Comparison of ENCODE assay signal across 8 mouse cellular contexts in the genomic region with DNA sequence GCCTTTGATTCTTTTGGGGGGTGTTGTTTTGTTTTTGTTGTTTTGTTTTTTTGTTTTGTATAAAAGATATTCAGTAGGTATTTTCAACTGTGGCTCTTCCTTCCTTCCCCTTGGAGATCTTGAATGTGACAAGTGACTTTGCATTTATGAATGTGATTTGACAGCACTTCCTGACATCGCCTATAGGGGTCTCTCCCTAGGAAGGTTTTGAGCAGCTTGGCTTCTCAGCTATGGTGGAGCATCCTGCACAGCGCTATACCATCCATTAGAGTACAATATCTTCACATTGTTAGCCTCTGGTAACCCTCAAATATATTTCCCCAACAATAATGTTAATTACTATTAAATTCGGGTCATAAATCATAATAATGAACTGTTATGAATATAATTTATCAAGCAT.
DNase-seq lines count a peak whose midpoint lies in the region; ATAC-seq lines count a peak whose summit lies in the region.

No protein-coding gene starts in this region.

- peak; percentile 37 to 55 for DNase-seq in heart, adult 18-20 months
- DNase-seq in heart, postnatal 25 days (ENCODE audit: low spot score), result no peak
- peak; percentile 73 for DNase-seq in 416B (ENCODE audit: low read depth)
- no peak for DNase-seq in cerebellum, postnatal 4 days (ENCODE audit: low spot score in 2 of 2)
- no peak for DNase-seq in cerebellum, adult 11-12 months
- no peak for DNase-seq in right cerebral cortex, postnatal 25 days

- intact Hi-C loops in heart, postnatal 25 days (cut with DNase I), result loop anchor here (5.0 kb wide), 2 partner anchors 102 to 117 kb away; no protein-coding TSS in a partner anchor

- peak; percentile 52 for ATAC-seq in activated CD4-positive, CD25-positive, alpha-beta regulatory T cell, adult 4 months
- peak; percentile 79 for ATAC-seq in megakaryocyte, adult 5-6 weeks (ENCODE audit: poor library complexity, severe bottlenecking)

Comparison
In these comparisons a context has a peak if more than half of its experiments do, and no peak if none do; other contexts are left out.
1. DNase-seq: peak in heart, adult 18-20 months (2 of 2) and 416B (single experiment); none in heart, postnatal 25 days (single experiment), cerebellum, postnatal 4 days (0 of 2), cerebellum, adult 11-12 months (single experiment) and right cerebral cortex, postnatal 25 days (single experiment).